Mouse (Mus musculus) thymus, adult 2 months (tissue): ENCODE data around the gene D330045A20Rik. TPM values are rescaled to one million over a fixed set of nuclear protein-coding genes. Genes with fewer than 3 reads are reported as not detected.
"Not testable (repeated sequence)": the region's sequence is repeated elsewhere in the genome, so short reads cannot be mapped to it uniquely, and the experiment has no call there.

Experiments used
- DNase-seq: peaks from one replicate; pipeline ENCODE4 v3.0.0; 2021
- H3K27ac ChIP-seq: fragments of 200-500 bp; 2 replicates; pipeline ENCODE4 v1.5.1; 2012; ENCODE audit warnings: low read length, control low read depth; ENCODE audit not compliant: control insufficient read depth, insufficient read depth
- H3K27me3 ChIP-seq: fragments of 200-500 bp; 2 replicates; pipeline ENCODE4 v1.6.1; 2012; ENCODE audit warnings: mild to moderate bottlenecking, low read length, moderate library complexity, mixed read lengths; ENCODE audit not compliant: control insufficient read depth, insufficient read depth
- H3K36me3 ChIP-seq: fragments of 200-500 bp; 2 replicates; pipeline ENCODE4 v1.6.1; 2012; ENCODE audit warnings: mild to moderate bottlenecking, low read length, moderate library complexity; ENCODE audit not compliant: control insufficient read depth, insufficient read depth
- H3K4me1 ChIP-seq: fragments of 200-500 bp; replicated peaks from 2 replicates; pipeline ENCODE4 v1.6.1; 2012; ENCODE audit warnings: low read length; ENCODE audit not compliant: control insufficient read depth, insufficient read depth
- H3K4me3 ChIP-seq: fragments of 200-500 bp; 2 replicates; pipeline ENCODE4 v1.5.1; 2012; ENCODE audit warnings: mild to moderate bottlenecking, low read length, control low read depth, moderate library complexity; ENCODE audit not compliant: control insufficient read depth, insufficient read depth
- CTCF ChIP-seq: fragments of 200-500 bp; IDR thresholded peaks from 2 replicates; pipeline ENCODE4 v1.5.1; 2012; ENCODE audit warnings: mild to moderate bottlenecking, control low read depth, low read length, moderate library complexity, borderline replicate concordance; ENCODE audit not compliant: control insufficient read depth, poor library complexity, insufficient read depth; ENCODE audit errors: extremely low read depth
- POLR2A ChIP-seq: fragments of 200-500 bp; IDR thresholded peaks from 2 replicates; pipeline ENCODE4 v1.6.1; 2012; ENCODE audit warnings: mild to moderate bottlenecking, low read length, control low read depth, moderate library complexity; ENCODE audit not compliant: control insufficient read depth, poor library complexity, insufficient read depth; ENCODE audit errors: extremely low read depth
- WGBS: fragments of 180-500 bp; shearing (Covaris S2); methylation state at CpG from one replicate; pipeline ENCODE4 v1.1.7; 2018; 5-methylcytosine and 5-hydroxymethylcytosine counted together
- polyA plus RNA-seq: library from polyadenylated mRNA; depleted of rRNA; stranded (reverse); fragments of >200 nt; gene quantifications from 2 replicates; pipeline ENCODE4 v1.2.3, GENCODE M21; 2012; rRNA removed

The D330045A20Rik gene
- polyA plus RNA-seq = 0.04 TPM in 1 of 2 replicates, not detected in the other

- no peaks in the 10 kb centered on the region for H3K36me3 ChIP-seq
- no peak within 1 kb of the TSS for H3K4me3 ChIP-seq
- H3K27ac ChIP-seq = no peak within 1 kb of the TSS
- no peaks in the 10 kb centered on the region for H3K4me1 ChIP-seq
- no peak for DNase-seq
- WGBS = 19% methylated on average over 28 of the region's 28 CpGs
- no peaks in the 10 kb centered on the region for H3K27me3 ChIP-seq
- TF ChIP-seq POLR2A (no peak), CTCF (no peak)
These were observed at the start of gene D330045A20Rik for GRCm38 (mm10) chrX:139480022-139480894. D330045A20Rik (plus strand) TSS chrX:139480367.

- Histone ChIP-seq H3K4me1 (no peaks in the 10 kb centered on the region), H3K4me3 (no peak overlapping the region), H3K27ac (no peak overlapping the region), H3K27me3 (no peaks in the 10 kb centered on the region), H3K36me3 (no peaks in the 10 kb centered on the region)
- no peak for TF ChIP-seq POLR2A
- TF ChIP-seq CTCF = no peak
- DNase-seq = no peak
- 7% methylated on average over 2 of the region's 2 CpGs for WGBS
These were observed 47.6 kb upstream of the D330045A20Rik start for GRCm38 (mm10) chrX:139432550-139432949.

- Histone ChIP-seq H3K27ac (no peak overlapping the region), H3K27me3 (no peaks in the 10 kb centered on the region), H3K4me1 (no peaks in the 10 kb centered on the region), H3K4me3 (no peak overlapping the region), H3K36me3 (no peaks in the 10 kb centered on the region)
- DNase-seq = no peak
- WGBS = 73% methylated on average over 2 of the region's 2 CpGs
- TF ChIP-seq POLR2A = no peak
- TF ChIP-seq CTCF = no peak
These were observed 45.0 kb upstream of the D330045A20Rik start for GRCm38 (mm10) chrX:139435202-139435601.

GRCm38 (mm10) chrX:139441057-139441456 lies 39.1 kb upstream of the D330045A20Rik start:
- not testable (repeated sequence) for H3K27ac ChIP-seq, H3K27me3 ChIP-seq, H3K36me3 ChIP-seq, H3K4me3 ChIP-seq, DNase-seq, H3K4me1 ChIP-seq
- WGBS = 94% methylated on average over 22 of the region's 22 CpGs

- 60% methylated on average over 2 of the region's 2 CpGs for WGBS
- no peak overlapping the region for H3K27ac ChIP-seq
- TF ChIP-seq POLR2A (no peak), CTCF (no peak)
- no peaks in the 10 kb centered on the region for H3K4me1 ChIP-seq
- H3K36me3 ChIP-seq = no peaks in the 10 kb centered on the region
- H3K27me3 ChIP-seq = no peaks in the 10 kb centered on the region
- no peak for DNase-seq
- H3K4me3 ChIP-seq = no peak overlapping the region
These were observed 23.4 kb upstream of the D330045A20Rik start for GRCm38 (mm10) chrX:139456812-139457211.

DNA sequence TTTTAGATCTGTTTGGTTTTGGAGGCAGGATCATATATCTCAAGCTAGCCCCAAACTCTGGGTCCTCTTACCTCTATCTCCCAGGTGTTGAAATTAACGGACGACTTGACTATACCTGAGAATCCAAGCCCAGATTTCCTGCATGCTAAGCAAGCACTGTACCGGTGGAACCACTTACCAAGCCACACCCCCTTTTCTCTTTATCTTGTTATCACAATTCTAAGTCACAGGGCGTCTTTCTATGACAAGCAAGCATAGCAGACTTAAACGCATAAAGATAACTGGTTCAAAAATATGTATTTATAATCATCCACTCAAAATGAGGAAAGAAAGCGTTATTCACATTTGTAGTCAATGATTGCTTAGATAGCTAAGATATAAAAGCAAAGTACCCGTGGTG lies 1.9 kb downstream of the D330045A20Rik start:
- TF ChIP-seq POLR2A (no peak), CTCF (no peak)
- Histone ChIP-seq H3K4me1 (no peaks in the 10 kb centered on the region), H3K36me3 (no peaks in the 10 kb centered on the region), H3K27ac (no peak overlapping the region), H3K27me3 (no peaks in the 10 kb centered on the region), H3K4me3 (no peak overlapping the region)
- no peak for DNase-seq
- WGBS = 47% methylated on average over 7 of the region's 7 CpGs

- WGBS = 100% methylated on average over 1 of the region's 1 CpGs
- no peaks in the 10 kb centered on the region for H3K27me3 ChIP-seq
- no peaks in the 10 kb centered on the region for H3K4me1 ChIP-seq
- no peaks in the 10 kb centered on the region for H3K36me3 ChIP-seq
- no peak overlapping the region for H3K4me3 ChIP-seq
- H3K27ac ChIP-seq = no peak overlapping the region
- TF ChIP-seq CTCF (no peak), POLR2A (no peak)
- DNase-seq = no peak
These were observed 4.8 kb downstream of the D330045A20Rik start for GRCm38 (mm10) chrX:139484974-139485373.
